Mouse (Mus musculus): ENCODE results near the gene Slf2.

- TF ChIP-seq CTCF (IDR thresholded peaks at IDR 0.05; ENCODE audit: borderline replicate concordance, control insufficient read depth, extremely low read depth, insufficient read depth, low read length, poor library complexity) (no peak), POLR2A (IDR thresholded peaks at IDR 0.05; ENCODE audit: control insufficient read depth, extremely low read depth, insufficient read depth, low read length, poor library complexity) (no peak)
Observed at GRCm38 (mm10) chr19:45007425-45008191, 76.7 kb downstream of the Slf2 start.

All from thymus, adult 2 months (tissue).